Mouse (Mus musculus) hindbrain, embryonic 11.5 days (tissue): ENCODE data around the gene Ndst2. TPM values are rescaled to one million over a fixed set of nuclear protein-coding genes. Genes with fewer than 3 reads are reported as not detected.

Experiments
- ATAC-seq: fragments of 200-750 bp; cut with Nextera tagmentation; 2 replicates; pipeline ENCODE4 v1.8.0; 2017; ENCODE audit warnings: mild to moderate bottlenecking, moderate TSS enrichment, moderate library complexity; ENCODE audit not compliant: low FRiP score
- DNase-seq: peaks from one replicate; pipeline ENCODE4 v3.0.0-alpha.2; 2015; ENCODE audit warnings: low spot score
- H3K27ac ChIP-seq: fragments of 300-500 bp; sonication (generic); 2 replicates; pipeline ENCODE4 v1.5.1; 2014; ENCODE audit warnings: mild to moderate bottlenecking, low read depth, low read length
- H3K27me3 ChIP-seq: fragments of 300-500 bp; sonication (generic); 2 replicates; pipeline ENCODE4 v1.6.1; 2014; ENCODE audit warnings: mild to moderate bottlenecking, low read length, moderate library complexity, mixed read lengths; ENCODE audit not compliant: control insufficient read depth, insufficient read depth
- H3K36me3 ChIP-seq: fragments of 300-500 bp; sonication (generic); 2 replicates; pipeline ENCODE4 v1.6.1; 2014; ENCODE audit warnings: mild to moderate bottlenecking, low read length, moderate library complexity, mixed read lengths; ENCODE audit not compliant: control insufficient read depth, insufficient read depth
- H3K4me1 ChIP-seq: fragments of 300-500 bp; sonication (generic); replicated peaks from 2 replicates; pipeline ENCODE4 v1.6.1; 2014; ENCODE audit warnings: low read length, mixed read lengths; ENCODE audit not compliant: control insufficient read depth, insufficient read depth
- H3K4me2 ChIP-seq: fragments of 300-500 bp; sonication (generic); replicated peaks from 2 replicates; pipeline ENCODE4 v1.6.1; 2014; ENCODE audit warnings: mild to moderate bottlenecking, low read depth, low read length
- H3K4me3 ChIP-seq: fragments of 300-500 bp; sonication (generic); 2 replicates; pipeline ENCODE4 v1.5.1; 2014; ENCODE audit warnings: low read depth, low read length
- H3K9ac ChIP-seq: fragments of 300-500 bp; sonication (generic); 2 replicates; pipeline ENCODE4 v1.6.1; 2014; ENCODE audit warnings: low read depth, low read length
- H3K9me3 ChIP-seq: fragments of 300-500 bp; sonication (generic); 2 replicates; pipeline ENCODE4 v1.6.1; 2016; ENCODE audit warnings: low read length; ENCODE audit not compliant: control insufficient read depth
- WGBS: fragments of 180-500 bp; shearing (Covaris S2); extraction: QIAGEN DNeasy Blood & Tissue Kit; methylation state at CpG from one replicate; pipeline ENCODE4 v1.1.7; 2014; 5-methylcytosine and 5-hydroxymethylcytosine counted together
- polyA plus RNA-seq: library from polyadenylated mRNA; unstranded; fragments of >200 nt; fragmentation: Nextera tagmentation; extraction: Ambion mirVana; gene quantifications from 2 replicates; pipeline ENCODE4 v1.2.1, GENCODE M21; 2014

Gene Ndst2
- polyA plus RNA-seq, 1 experiment from 2014 or later, result 21.0 TPM

GRCm38 (mm10) chr14:20733041-20733951 is 1.1 kb downstream of the Ndst2 start:
- Histone ChIP-seq H3K4me1 (0 out of 2 replicates have a peak, but pooled peaks cover 2% of the 10 kb centered on the region), H3K9me3 (no peaks in the 10 kb centered on the region), H3K4me3 (peak overlapping the region; percentile 85), H3K36me3 (peaks cover 2% of the 10 kb centered on the region), H3K27ac (no peak overlapping the region), H3K27me3 (no peaks in the 10 kb centered on the region), H3K4me2 (peak overlapping the region; percentile 80), H3K9ac (peak overlapping the region; percentile 89)
- DNase-seq (no peak), ATAC-seq (no peak)
- 52% methylated on average over 12 of the region's 12 CpGs for WGBS

- ATAC-seq (no peak), DNase-seq (no peak)
- no peak overlapping the region for H3K27ac ChIP-seq
- H3K4me3 ChIP-seq, result no peak overlapping the region
- no peaks in the 10 kb centered on the region for H3K9me3 ChIP-seq
- WGBS, result 91% methylated on average over 9 of the region's 9 CpGs
- H3K27me3 ChIP-seq, result no peaks in the 10 kb centered on the region
- H3K9ac ChIP-seq, result no peak overlapping the region
- H3K4me1 ChIP-seq, result 0 out of 2 replicates have a peak, but pooled peaks cover 2% of the 10 kb centered on the region
- peaks cover 2% of the 10 kb centered on the region for H3K36me3 ChIP-seq
- no peak overlapping the region for H3K4me2 ChIP-seq
Observed at GRCm38 (mm10) chr14:20730853-20731602, 3.3 kb downstream of the Ndst2 start.

GRCm38 (mm10) chr14:20729871-20730270 is 4.5 kb downstream of the Ndst2 start:
- no peak overlapping the region for H3K4me3 ChIP-seq
- H3K9me3 ChIP-seq, result no peaks in the 10 kb centered on the region
- no peak overlapping the region for H3K27ac ChIP-seq
- H3K4me1 ChIP-seq, result 0 out of 2 replicates have a peak, but pooled peaks cover 2% of the 10 kb centered on the region
- WGBS, result 90% methylated on average over 9 of the region's 9 CpGs
- no peaks in the 10 kb centered on the region for H3K27me3 ChIP-seq
- no peak overlapping the region for H3K9ac ChIP-seq
- no peak overlapping the region for H3K4me2 ChIP-seq
- DNase-seq, result no peak
- ATAC-seq, result no peak
- H3K36me3 ChIP-seq, result peaks cover 7% of the 10 kb centered on the region; the same call in 1 of the 2 replicates

- H3K9ac ChIP-seq, result no peak overlapping the region
- peaks cover 7% of the 10 kb centered on the region; the same call in 1 of the 2 replicates for H3K36me3 ChIP-seq
- H3K27ac ChIP-seq, result no peak overlapping the region
- ATAC-seq (no peak), DNase-seq (no peak)
- no peaks in the 10 kb centered on the region for H3K27me3 ChIP-seq
- H3K4me1 ChIP-seq, result no peaks in the 10 kb centered on the region
- 84% methylated on average over 6 of the region's 6 CpGs for WGBS
- H3K9me3 ChIP-seq, result no peaks in the 10 kb centered on the region
- H3K4me2 ChIP-seq, result no peak overlapping the region
- no peak overlapping the region for H3K4me3 ChIP-seq
Observed at GRCm38 (mm10) chr14:20725660-20726339, 8.6 kb downstream of the Ndst2 start.

- Histone ChIP-seq H3K9me3 (no peaks in the 10 kb centered on the region), H3K4me1 (no peaks in the 10 kb centered on the region), H3K36me3 (peaks cover 11% of the 10 kb centered on the region), H3K9ac (no peak overlapping the region), H3K4me3 (no peak overlapping the region), H3K4me2 (no peak overlapping the region), H3K27me3 (no peaks in the 10 kb centered on the region), H3K27ac (no peak overlapping the region)
- DNase-seq (peak; percentile 77), ATAC-seq (0 out of 2 replicates have a peak, but pooled peaks have one; percentile 7)
- 36% methylated on average over 5 of the region's 5 CpGs for WGBS
Observed at GRCm38 (mm10) chr14:20724043-20724442, 10.3 kb downstream of the Ndst2 start.

- DNase-seq, result no peak
- Histone ChIP-seq H3K4me1 (no peaks in the 10 kb centered on the region), H3K27ac (no peak overlapping the region), H3K4me3 (no peak overlapping the region), H3K9me3 (no peaks in the 10 kb centered on the region), H3K4me2 (no peak overlapping the region), H3K36me3 (peaks cover 17% of the 10 kb centered on the region), H3K9ac (no peak overlapping the region), H3K27me3 (no peaks in the 10 kb centered on the region)
- ATAC-seq, result no peak
- 95% methylated on average over 12 of the region's 12 CpGs for WGBS
Observed at GRCm38 (mm10) chr14:20723006-20723405, 11.4 kb downstream of the Ndst2 start.

GRCm38 (mm10) chr14:20721371-20721770 is 13.0 kb downstream of the Ndst2 start:
- 85% methylated on average over 4 of the region's 4 CpGs for WGBS
- no peak for ATAC-seq

GRCm38 (mm10) chr14:20719767-20720166 is 14.6 kb downstream of the Ndst2 start:
- Histone ChIP-seq H3K27ac (no peak overlapping the region), H3K9me3 (no peaks in the 10 kb centered on the region)

More at GRCm38 (mm10) chr14:20721371-20721770, 13.0 kb downstream of the Ndst2 start:
- Histone ChIP-seq H3K9ac (no peak overlapping the region), H3K4me1 (no peaks in the 10 kb centered on the region), H3K4me2 (no peak overlapping the region), H3K9me3 (no peaks in the 10 kb centered on the region), H3K27me3 (no peaks in the 10 kb centered on the region), H3K27ac (no peak overlapping the region), H3K4me3 (no peak overlapping the region), H3K36me3 (peaks cover 19% of the 10 kb centered on the region)
- no peak for DNase-seq

More at GRCm38 (mm10) chr14:20719767-20720166, 14.6 kb downstream of the Ndst2 start:
- Histone ChIP-seq H3K4me2 (no peak overlapping the region), H3K9ac (no peak overlapping the region), H3K4me1 (no peaks in the 10 kb centered on the region), H3K4me3 (no peak overlapping the region), H3K36me3 (peaks cover 18% of the 10 kb centered on the region), H3K27me3 (no peaks in the 10 kb centered on the region)
- DNase-seq (no peak), ATAC-seq (no peak)
- 94% methylated on average over 12 of the region's 12 CpGs for WGBS
